Mouse (Mus musculus) lung, postnatal 10 days (tissue): ENCODE results near the gene Nudt16l1.

Experiments
- DNase-seq: peaks from one replicate; pipeline ENCODE4 v3.0.0; 2021

Gene Nudt16l1

GRCm38 (mm10) chr16:4915931-4916330, 22.6 kb upstream of the Nudt16l1 start:
- DNase-seq = no peak

DNA sequence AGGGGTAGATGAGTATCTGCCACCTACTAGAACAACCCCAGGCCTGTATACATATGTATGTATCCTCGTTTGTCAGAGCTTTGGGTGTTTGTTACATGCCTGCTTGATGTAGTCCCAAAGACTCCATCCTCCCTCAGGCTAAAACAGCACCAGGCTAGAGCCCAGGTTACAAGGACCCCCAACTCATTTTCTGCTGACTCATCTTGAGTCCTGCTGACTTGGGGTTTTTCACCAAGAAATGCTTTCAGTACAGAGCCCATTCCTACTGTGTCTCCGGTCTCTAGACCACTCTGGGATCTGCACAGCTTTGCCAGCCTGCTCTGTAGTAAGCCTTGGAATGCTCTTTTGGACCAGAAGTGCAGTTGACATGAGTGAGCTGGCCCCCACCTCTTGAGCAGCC, 22.0 kb upstream of the Nudt16l1 start:
- DNase-seq = no peak

GRCm38 (mm10) chr16:4920556-4920955, 18.0 kb upstream of the Nudt16l1 start:
- DNase-seq = peak; percentile 26

GRCm38 (mm10) chr16:4922481-4922880, 16.1 kb upstream of the Nudt16l1 start:
- no peak for DNase-seq

- DNase-seq = no peak
These were observed 14.6 kb upstream of the Nudt16l1 start for GRCm38 (mm10) chr16:4923996-4924395.

- DNase-seq = no peak
These were observed 10.6 kb upstream of the Nudt16l1 start for GRCm38 (mm10) chr16:4927967-4928366.

- no peak for DNase-seq
These were observed 10.1 kb upstream of the Nudt16l1 start for GRCm38 (mm10) chr16:4928474-4928873.

GRCm38 (mm10) chr16:4932429-4932828, 6.1 kb upstream of the Nudt16l1 start:
- peak; percentile 68 for DNase-seq

DNA sequence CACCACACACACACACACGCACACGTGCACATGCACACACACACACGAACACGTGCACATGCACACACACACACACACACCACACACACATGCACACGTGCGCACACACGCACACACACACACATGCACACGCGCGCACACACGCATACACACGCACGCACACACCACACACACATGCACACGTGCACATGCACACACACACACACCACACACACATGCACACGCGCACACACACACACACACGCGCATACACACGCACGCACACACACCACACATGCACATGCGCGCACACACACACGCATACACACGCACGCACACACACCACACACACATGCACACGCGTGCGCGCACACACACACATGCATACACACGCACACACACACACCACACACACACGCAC, 3.1 kb upstream of the Nudt16l1 start:
- no peak for DNase-seq

DNA sequence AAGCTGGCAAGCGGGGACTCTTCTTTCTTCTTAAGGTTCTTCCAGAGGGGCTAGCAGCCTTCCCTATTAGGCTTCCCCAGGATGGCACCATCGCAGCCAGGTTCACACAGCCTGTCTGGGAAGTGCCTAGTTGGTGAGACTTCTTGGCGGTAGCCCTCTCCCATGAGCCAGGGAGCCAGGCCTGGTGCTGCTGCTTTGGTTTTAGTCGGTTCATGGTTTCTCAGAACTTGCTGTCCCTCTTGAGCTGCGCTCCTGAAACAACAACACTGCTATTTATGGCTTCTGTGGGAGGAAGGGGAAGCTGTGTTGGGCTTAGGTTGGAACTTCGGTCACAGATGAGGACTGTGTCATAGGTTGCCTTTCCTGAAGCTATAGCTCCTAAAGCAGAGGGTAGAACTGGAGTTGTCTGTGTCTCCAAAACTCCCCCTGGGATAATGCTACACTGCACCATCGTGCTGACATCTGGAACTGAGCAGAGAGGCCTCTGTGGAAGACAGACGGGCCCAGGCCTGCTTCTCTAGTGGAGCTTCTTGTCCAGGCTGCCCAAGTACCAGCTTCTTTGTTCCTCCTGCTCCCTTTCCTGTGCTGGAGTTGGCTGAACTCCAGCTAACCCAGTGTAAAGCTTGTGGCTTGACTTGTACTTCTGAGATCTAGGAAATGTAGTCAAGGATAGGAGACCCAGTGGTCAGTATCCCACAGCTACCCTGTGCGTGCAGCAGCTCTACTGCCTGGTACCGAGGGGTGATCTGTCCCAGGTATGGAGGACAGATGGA, 2.4 kb upstream of the Nudt16l1 start:
- no peak for DNase-seq

- DNase-seq = no peak
These were observed 990 bp upstream of the Nudt16l1 start for GRCm38 (mm10) chr16:4937351-4938190.

GRCm38 (mm10) chr16:4938989-4939388, 428 bp downstream of the Nudt16l1 start:
- peak; percentile 98 for DNase-seq

- peak; percentile 59 for DNase-seq
These were observed 851 bp downstream of the Nudt16l1 start for GRCm38 (mm10) chr16:4939412-4939811.

DNA sequence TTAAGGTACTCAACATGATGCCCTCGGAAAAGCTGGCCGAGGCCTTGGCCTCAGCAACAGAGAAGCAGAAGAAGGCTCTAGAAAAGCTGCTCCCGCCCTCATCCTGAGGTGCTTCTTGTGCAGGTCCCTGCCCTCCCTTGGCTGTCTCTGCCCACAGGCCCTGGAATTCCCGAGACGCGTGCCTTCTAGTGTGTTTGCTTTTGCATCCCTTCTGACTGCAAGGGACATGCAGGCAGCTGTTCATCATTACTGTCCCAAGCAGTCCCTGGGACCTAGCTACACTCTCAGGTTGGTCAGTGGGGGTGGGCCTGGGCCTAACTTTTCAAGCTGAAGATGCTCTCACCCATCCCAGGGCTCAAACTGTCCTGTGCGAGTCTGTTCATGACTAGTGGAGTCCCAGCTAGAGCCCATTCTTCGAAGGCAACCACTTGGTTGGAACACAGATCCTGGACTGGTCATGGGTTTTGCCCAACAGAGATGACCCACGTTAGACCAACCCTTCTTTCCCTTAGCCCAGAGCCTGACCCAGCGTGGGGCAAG, 1.8 kb downstream of the Nudt16l1 start:
- DNase-seq = no peak

- no peak for DNase-seq
These were observed 2.5 kb downstream of the Nudt16l1 start for GRCm38 (mm10) chr16:4941016-4941415.

DNA sequence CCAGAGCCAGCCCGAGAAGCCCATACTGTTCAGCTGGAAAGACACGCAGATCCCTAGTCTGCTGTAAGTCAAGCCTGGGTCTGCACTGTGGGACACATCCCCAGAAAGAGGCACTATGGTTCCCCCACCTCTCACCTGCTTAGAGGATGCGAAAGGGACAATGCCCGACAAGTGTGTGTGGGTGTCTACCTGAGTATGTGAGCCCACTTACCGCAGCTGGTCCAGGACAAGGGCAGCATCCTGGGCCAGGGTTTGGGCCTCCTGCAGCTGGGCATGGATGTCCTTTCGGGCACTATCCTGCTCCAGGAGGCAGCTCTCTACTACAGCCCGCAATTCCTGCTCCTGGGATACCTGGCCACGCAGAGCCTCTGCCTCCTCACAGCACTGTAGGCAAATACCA, 4.3 kb downstream of the Nudt16l1 start:
- no peak for DNase-seq

DNA sequence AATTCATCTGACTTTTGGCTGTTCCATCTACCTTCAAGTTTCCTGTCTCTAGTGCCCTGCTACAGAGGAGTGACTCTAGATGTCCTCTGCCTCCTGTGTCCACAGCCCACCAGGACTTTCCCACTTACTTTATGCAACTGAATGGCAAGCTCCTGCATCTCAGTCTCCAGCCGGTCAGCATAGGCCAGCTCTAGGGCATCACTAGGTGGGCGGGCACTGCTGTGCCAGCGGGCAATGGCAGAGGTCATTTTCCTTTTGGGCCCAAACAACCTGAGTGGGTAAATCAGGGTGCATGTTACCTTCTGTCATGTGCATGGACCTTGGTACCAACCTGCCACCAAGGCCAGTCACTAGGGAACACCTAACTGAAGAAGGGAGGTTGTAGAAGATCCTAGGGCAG, 4.9 kb downstream of the Nudt16l1 start:
- DNase-seq = no peak

DNA sequence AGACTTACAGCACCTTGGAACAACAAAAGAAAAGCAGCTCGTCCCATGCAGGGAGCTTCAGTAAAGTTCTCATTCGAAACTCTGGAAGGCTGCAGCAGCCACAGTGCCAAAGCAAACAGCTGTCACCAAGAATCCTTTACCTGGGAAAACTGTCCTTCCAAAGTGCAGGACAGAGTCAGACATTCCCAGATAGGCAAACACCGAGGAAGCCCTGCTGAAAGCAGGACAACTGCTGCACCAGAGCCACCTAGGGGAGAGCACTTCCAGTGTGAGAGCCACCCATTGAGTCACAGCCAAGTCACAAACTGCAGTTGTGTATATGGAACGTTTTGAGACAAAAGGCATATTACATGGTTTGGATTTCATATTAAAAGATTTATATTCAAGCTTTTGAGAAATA, 6.9 kb downstream of the Nudt16l1 start:
- DNase-seq = no peak

- no peak for DNase-seq
These were observed 7.6 kb downstream of the Nudt16l1 start for GRCm38 (mm10) chr16:4946155-4946554.

DNA sequence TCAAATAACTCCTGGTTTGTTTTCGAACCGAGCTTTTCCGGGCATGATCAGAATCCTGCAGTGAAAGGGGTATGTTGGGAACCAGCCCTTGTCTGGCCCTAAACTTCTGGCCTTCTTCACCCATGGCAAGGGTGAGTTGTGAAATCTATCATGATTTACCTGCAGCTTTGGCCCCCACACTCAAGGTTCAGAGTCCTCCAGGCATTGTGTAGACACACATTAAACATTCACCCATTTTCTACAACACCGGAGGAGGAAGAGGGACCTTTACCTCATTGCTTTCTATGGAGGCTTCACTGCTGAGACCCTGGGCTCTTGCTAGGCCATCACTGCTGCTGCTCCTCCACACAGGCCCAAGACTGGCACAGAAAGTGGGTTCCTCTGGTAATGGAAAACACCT, 8.8 kb downstream of the Nudt16l1 start:
- DNase-seq = no peak

GRCm38 (mm10) chr16:4956609-4957008, 18.0 kb downstream of the Nudt16l1 start:
- DNase-seq = no peak

DNA sequence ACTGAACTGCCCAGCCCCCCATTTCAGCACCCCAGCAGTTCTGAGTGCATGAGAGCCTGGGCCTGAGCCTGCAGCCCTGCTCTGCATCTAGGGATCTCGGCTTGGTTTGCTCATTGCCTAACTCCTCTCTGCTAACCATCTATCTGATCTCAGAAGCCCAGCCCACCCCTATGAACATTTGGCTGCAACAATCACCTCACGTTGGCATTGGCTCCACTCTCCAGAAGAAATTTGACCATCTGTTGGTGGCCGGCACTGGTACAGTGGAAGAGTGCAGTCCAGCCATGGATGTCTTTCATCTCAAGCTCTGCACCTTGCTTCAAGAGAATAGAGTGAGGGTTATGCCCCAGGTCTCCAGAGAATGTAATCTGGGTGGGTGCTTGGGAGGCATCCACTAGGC, 18.9 kb downstream of the Nudt16l1 start:
- DNase-seq = no peak

- DNase-seq = no peak
These were observed 21.7 kb downstream of the Nudt16l1 start for GRCm38 (mm10) chr16:4960260-4960659.

DNA sequence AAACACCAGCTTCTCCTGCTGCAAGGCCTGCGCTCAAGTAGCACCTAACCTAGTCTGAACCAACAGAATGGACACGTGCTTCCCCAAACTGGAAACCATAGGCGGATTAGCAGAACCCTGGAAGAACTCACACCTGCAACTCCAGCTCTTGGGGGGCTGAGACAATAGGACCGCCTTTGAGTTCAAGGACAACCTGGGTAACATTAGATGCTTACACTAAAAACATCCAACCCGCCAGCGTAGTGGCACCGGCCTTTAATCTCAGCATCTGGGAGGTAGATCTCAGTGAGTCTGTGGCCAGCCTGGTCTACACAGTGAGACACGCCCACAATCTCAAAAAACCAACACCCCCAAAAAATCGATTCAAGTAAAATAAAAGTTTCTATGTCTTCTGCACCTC, 24.8 kb downstream of the Nudt16l1 start:
- DNase-seq = no peak
